11 mouse cellular contexts compared by ENCODE assay signal in the genomic region with DNA sequence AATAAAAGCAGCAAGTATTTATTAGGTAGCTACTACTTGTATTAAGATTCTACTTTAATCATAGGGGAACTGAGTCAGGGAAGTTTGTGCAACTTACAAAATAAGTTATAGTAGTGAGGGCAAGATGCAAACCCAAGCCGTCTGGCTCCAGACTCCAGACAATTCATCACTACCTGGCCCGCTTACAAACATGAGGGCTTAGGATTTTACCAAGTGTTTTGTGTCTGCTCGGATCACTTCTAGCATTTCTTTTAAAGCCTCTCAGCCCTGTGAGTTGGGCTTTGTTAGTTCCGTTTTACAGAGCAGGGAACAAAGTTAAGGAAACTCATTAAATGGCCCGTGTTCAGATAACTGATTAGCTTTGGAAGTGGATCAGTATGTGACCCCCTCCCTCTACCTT. TPM values are rescaled to one million over a fixed set of nuclear protein-coding genes. Genes with fewer than 3 reads are reported as not detected.
DNase-seq lines count a peak whose midpoint lies in the region; ATAC-seq lines count a peak whose summit lies in the region.
"Had no signal": no experiment of that assay in that cellular context is flagged by ENCODE, and none has a peak within 500 bp of the region (broad histone marks: within the 10 kb centered on the region; RNA-seq: fewer than 3 reads in every experiment).

No protein-coding gene starts in this region.

- no peak overlapping the region for H3K4me2 ChIP-seq in midbrain, embryonic 15.5 days
- peak overlapping the region; percentile 62 for H3K4me2 ChIP-seq in stomach, embryonic 16.5 days (ENCODE audit: low read depth, low read length)

- peak overlapping the region; percentile 95; the same call in 1 of the 2 replicates for H3K27ac ChIP-seq in heart, embryonic 10.5 days
- H3K27ac ChIP-seq in midbrain, embryonic 10.5 days (replicated peaks) = peak overlapping the region; percentile 94; the same call in 1 of the 2 replicates
- H3K27ac ChIP-seq in midbrain, embryonic 15.5 days = no peak overlapping the region
- peak overlapping the region; percentile 96 for H3K27ac ChIP-seq in limb, embryonic 10.5 days
- peak overlapping the region; percentile 90 for H3K27ac ChIP-seq in stomach, embryonic 16.5 days (ENCODE audit: low read length)

- H3K27me3 ChIP-seq in heart, embryonic 10.5 days (ENCODE audit: insufficient read depth, poor library complexity, severe bottlenecking) = no peaks in the 10 kb centered on the region
- 0 out of 2 replicates have a peak, but pooled peaks cover 10% of the 10 kb centered on the region for H3K27me3 ChIP-seq in midbrain, embryonic 10.5 days (ENCODE audit: low read depth, poor library complexity, severe bottlenecking)
- H3K27me3 ChIP-seq in midbrain, embryonic 15.5 days (replicated peaks) = no peaks in the 10 kb centered on the region
- H3K27me3 ChIP-seq in limb, embryonic 10.5 days (ENCODE audit: low read depth, poor library complexity, severe bottlenecking) = no peaks in the 10 kb centered on the region
- H3K27me3 ChIP-seq in stomach, embryonic 16.5 days (ENCODE audit: control insufficient read depth, insufficient read depth, low read length) = no peaks in the 10 kb centered on the region

- 64% methylated on average over 5 of the region's 5 CpGs for WGBS in heart, embryonic 10.5 days
- 54% methylated on average over 5 of the region's 5 CpGs for WGBS in midbrain, embryonic 10.5 days
- 39% methylated on average over 5 of the region's 5 CpGs for WGBS in midbrain, embryonic 15.5 days
- WGBS in limb, embryonic 10.5 days = 43% methylated on average over 5 of the region's 5 CpGs
- WGBS in stomach, embryonic 16.5 days = 28% methylated on average over 5 of the region's 5 CpGs

- ATAC-seq in midbrain, embryonic 15.5 days (replicated peaks) = no peak
- no peak for ATAC-seq in stomach, embryonic 16.5 days (ENCODE audit: insufficient read depth, low FRiP score)

- H3K9ac ChIP-seq in midbrain, embryonic 15.5 days = no peak overlapping the region
- peak overlapping the region; percentile 24; the same call in 1 of the 2 replicates for H3K9ac ChIP-seq in stomach, embryonic 16.5 days (ENCODE audit: low read length)

- peak overlapping the region; percentile 83 for H3K4me3 ChIP-seq in heart, embryonic 10.5 days
- peak overlapping the region; percentile 85 for H3K4me3 ChIP-seq in midbrain, embryonic 10.5 days
- no peak overlapping the region for H3K4me3 ChIP-seq in midbrain, embryonic 15.5 days
- peak overlapping the region; percentile 88 for H3K4me3 ChIP-seq in limb, embryonic 10.5 days
- H3K4me3 ChIP-seq in stomach, embryonic 16.5 days (replicated peaks; ENCODE audit: low read length) = peak overlapping the region; percentile 91

- H3K9me3 ChIP-seq in heart, embryonic 10.5 days = no peaks in the 10 kb centered on the region
- H3K9me3 ChIP-seq in midbrain, embryonic 10.5 days (replicated peaks) = no peaks in the 10 kb centered on the region
- H3K9me3 ChIP-seq in midbrain, embryonic 15.5 days = no peaks in the 10 kb centered on the region
- no peaks in the 10 kb centered on the region for H3K9me3 ChIP-seq in limb, embryonic 10.5 days (replicated peaks)
- no peaks in the 10 kb centered on the region for H3K9me3 ChIP-seq in stomach, embryonic 16.5 days (replicated peaks; ENCODE audit: control insufficient read depth, low read length)

- peaks cover 34% of the 10 kb centered on the region for H3K36me3 ChIP-seq in heart, embryonic 10.5 days
- peaks cover 23% of the 10 kb centered on the region for H3K36me3 ChIP-seq in midbrain, embryonic 10.5 days
- H3K36me3 ChIP-seq in midbrain, embryonic 15.5 days (replicated peaks) = no peaks in the 10 kb centered on the region
- H3K36me3 ChIP-seq in limb, embryonic 10.5 days = peaks cover 37% of the 10 kb centered on the region
- H3K36me3 ChIP-seq in stomach, embryonic 16.5 days (ENCODE audit: control insufficient read depth, insufficient read depth, low read length) = peaks cover 8% of the 10 kb centered on the region; the same call in 1 of the 2 replicates

- DNase-seq in heart, embryonic 10.5 days (ENCODE audit: low spot score) = no peak
- no peak for DNase-seq in heart, postnatal 4 days
- no peak for DNase-seq in midbrain, embryonic 10.5 days (ENCODE audit: low spot score)
- no peak for DNase-seq in limb, embryonic 10.5 days (ENCODE audit: low spot score)
- DNase-seq in adrenal gland, adult 18-20 months (ENCODE audit: low spot score in 2 of 2) = no peak
- no peak for DNase-seq in left cerebral cortex, adult 8-10 months (ENCODE audit: low spot score in 2 of 2)
- DNase-seq: B cell, adult 2 months; cerebellum, adult 8-10 months; gastrocnemius, postnatal 25 days had no signal

- H3K4me1 ChIP-seq in heart, embryonic 10.5 days = peaks cover 30% of the 10 kb centered on the region
- peaks cover 43% of the 10 kb centered on the region for H3K4me1 ChIP-seq in midbrain, embryonic 10.5 days
- peaks cover 13% of the 10 kb centered on the region for H3K4me1 ChIP-seq in midbrain, embryonic 15.5 days
- H3K4me1 ChIP-seq in limb, embryonic 10.5 days = peaks cover 32% of the 10 kb centered on the region
- H3K4me1 ChIP-seq in stomach, embryonic 16.5 days (ENCODE audit: control insufficient read depth, insufficient read depth, low read length) = peaks cover 24% of the 10 kb centered on the region

RNA-seq across cellular contexts. Expression of a gene that starts 1.9 kb away (rescaled TPM):
- 312 and 372 TPM in 2 replicates for polyA plus RNA-seq in heart, embryonic 10.5 days (2016; fragmentation: Nextera tagmentation; extraction: Ambion mirVana)
- 100 to 1,000 TPM; 457 to 460 TPM for total RNA-seq in heart, postnatal 4 days (2021)
- polyA plus RNA-seq in midbrain, embryonic 10.5 days (2016; fragmentation: Nextera tagmentation; extraction: Ambion mirVana) = 168 and 195 TPM in 2 replicates
- 85.4 and 85.6 TPM in 2 replicates for polyA plus RNA-seq in midbrain, embryonic 15.5 days (2015; fragmentation: Nextera tagmentation; extraction: Ambion mirVana)
- polyA plus RNA-seq in limb, embryonic 10.5 days (2016; fragmentation: Nextera tagmentation; extraction: Ambion mirVana) = 160 and 215 TPM in 2 replicates
- 417 and 440 TPM in 2 replicates for polyA plus RNA-seq in stomach, embryonic 16.5 days (2015; fragmentation: Nextera tagmentation; extraction: Ambion mirVana)
- 10 to 100 TPM; 27.9 to 57.9 TPM for total RNA-seq in adrenal gland, adult 18-20 months (2021)
- total RNA-seq in left cerebral cortex, adult 8-10 months (2022) = 10 to 100 TPM; 31.0 to 39.0 (median 36.1) TPM
